Mouse (Mus musculus) intestine, postnatal 0 days (tissue): ENCODE measurements around the gene Gm40460. TPM values are rescaled to one million over a fixed set of nuclear protein-coding genes. Genes with fewer than 3 reads are reported as not detected.
"Not testable (repeated sequence)": the region's sequence is repeated elsewhere in the genome, so short reads cannot be mapped to it uniquely, and the experiment has no call there.

ENCODE experiments used
- ATAC-seq: fragments of 200-750 bp; cut with Nextera tagmentation; 2 replicates; pipeline ENCODE4 v1.8.0; 2017; ENCODE audit warnings: mild to moderate bottlenecking, moderate TSS enrichment, moderate library complexity
- H3K27ac ChIP-seq: fragments of 300-500 bp; sonication (generic); 2 replicates; pipeline ENCODE4 v1.5.1; 2014; ENCODE audit warnings: mild to moderate bottlenecking, low read depth, low read length, moderate library complexity
- H3K27me3 ChIP-seq: fragments of 300-500 bp; sonication (generic); replicated peaks from 2 replicates; pipeline ENCODE4 v1.6.1; 2014; ENCODE audit warnings: low read length, mixed read lengths; ENCODE audit not compliant: control insufficient read depth, insufficient read depth
- H3K36me3 ChIP-seq: fragments of 300-500 bp; sonication (generic); 2 replicates; pipeline ENCODE4 v1.6.1; 2014; ENCODE audit warnings: mild to moderate bottlenecking, moderate library complexity; ENCODE audit not compliant: control insufficient read depth, insufficient read depth
- H3K4me1 ChIP-seq: fragments of 300-500 bp; sonication (generic); replicated peaks from 2 replicates; pipeline ENCODE4 v1.6.1; 2014; ENCODE audit warnings: antibody characterized with exemption, low read length, mixed read lengths; ENCODE audit not compliant: control insufficient read depth, insufficient read depth
- H3K4me2 ChIP-seq: fragments of 300-500 bp; sonication (generic); replicated peaks from 2 replicates; pipeline ENCODE4 v1.6.1; 2014; ENCODE audit warnings: low read depth, mild to moderate bottlenecking, moderate library complexity
- H3K4me3 ChIP-seq: fragments of 300-500 bp; sonication (generic); 2 replicates; pipeline ENCODE4 v1.5.1; 2014; ENCODE audit warnings: low read depth, low read length
- H3K9ac ChIP-seq: fragments of 300-500 bp; sonication (generic); 2 replicates; pipeline ENCODE4 v1.6.1; 2014; ENCODE audit warnings: mild to moderate bottlenecking, low read depth, low read length
- H3K9me3 ChIP-seq: fragments of 300-500 bp; sonication (generic); 2 replicates; pipeline ENCODE4 v1.6.1; 2016; ENCODE audit warnings: mixed run types; ENCODE audit not compliant: control insufficient read depth
- CTCF ChIP-seq: sonication (generic); IDR thresholded peaks from 2 replicates; pipeline ENCODE4 v1.5.1; 2016; ENCODE audit warnings: low read depth, mild to moderate bottlenecking, control low read depth, antibody characterized with exemption, moderate library complexity
- WGBS: fragments of 180-500 bp; shearing (Covaris S2); extraction: QIAGEN DNeasy Blood & Tissue Kit; methylation state at CpG from one replicate; pipeline ENCODE4 v1.1.7; 2014; 5-methylcytosine and 5-hydroxymethylcytosine counted together
- polyA plus RNA-seq: library from polyadenylated mRNA; unstranded; fragments of >200 nt; fragmentation: Nextera tagmentation; extraction: Ambion mirVana; gene quantifications from 2 replicates; pipeline ENCODE4 v1.2.1, GENCODE M21; 2015

Gene Gm40460
- polyA plus RNA-seq, 1 experiment from 2014 or later: not detected

DNA sequence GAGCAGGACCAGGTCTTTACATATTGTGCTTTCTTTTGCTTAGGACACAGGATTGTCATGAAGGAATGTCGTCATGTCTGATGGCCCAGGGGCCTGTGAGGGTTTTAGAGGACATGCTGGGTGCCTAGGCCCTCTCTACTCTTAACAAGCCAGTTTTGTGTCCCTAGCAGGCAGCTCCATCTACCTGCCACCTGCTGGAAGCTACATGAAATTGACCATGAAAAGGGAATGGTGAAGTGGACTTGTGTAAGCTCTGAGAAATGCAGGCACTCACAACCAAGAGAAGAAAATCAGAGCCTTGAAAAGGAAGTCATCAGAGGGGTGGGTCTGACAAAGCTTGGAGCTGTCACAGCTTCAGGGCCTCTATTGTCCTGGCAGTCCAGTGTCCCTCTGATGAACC lies 38.4 kb upstream of the Gm40460 start:
- not testable (repeated sequence) for H3K9me3 ChIP-seq, H3K4me2 ChIP-seq, H3K36me3 ChIP-seq, H3K27ac ChIP-seq, H3K4me3 ChIP-seq, H3K4me1 ChIP-seq, H3K9ac ChIP-seq, H3K27me3 ChIP-seq, ATAC-seq
- peak; percentile 52 for TF ChIP-seq CTCF
- 92% methylated on average over 1 of the region's 1 CpGs for WGBS

DNA sequence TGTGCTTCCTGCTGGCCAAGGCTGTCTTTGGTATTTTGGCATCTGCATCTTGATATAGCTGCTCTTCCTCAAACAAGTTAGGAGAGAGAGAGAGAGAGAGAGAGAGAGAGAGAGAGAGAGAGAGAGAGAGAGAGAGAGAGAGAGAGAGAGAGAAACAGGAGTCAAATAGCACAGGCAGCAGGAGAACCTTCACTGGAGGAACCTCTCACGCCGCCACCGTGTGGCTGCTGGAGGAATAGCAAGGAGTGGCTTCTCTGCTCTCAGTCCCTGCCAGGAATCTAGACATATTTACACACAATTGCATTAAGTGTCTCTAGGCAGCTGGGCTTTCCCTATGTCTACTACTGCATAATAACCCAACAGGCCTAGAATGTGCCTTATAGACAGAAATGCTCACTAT lies 37.3 kb upstream of the Gm40460 start:
- not testable (repeated sequence) for H3K4me3 ChIP-seq, ATAC-seq

DNA sequence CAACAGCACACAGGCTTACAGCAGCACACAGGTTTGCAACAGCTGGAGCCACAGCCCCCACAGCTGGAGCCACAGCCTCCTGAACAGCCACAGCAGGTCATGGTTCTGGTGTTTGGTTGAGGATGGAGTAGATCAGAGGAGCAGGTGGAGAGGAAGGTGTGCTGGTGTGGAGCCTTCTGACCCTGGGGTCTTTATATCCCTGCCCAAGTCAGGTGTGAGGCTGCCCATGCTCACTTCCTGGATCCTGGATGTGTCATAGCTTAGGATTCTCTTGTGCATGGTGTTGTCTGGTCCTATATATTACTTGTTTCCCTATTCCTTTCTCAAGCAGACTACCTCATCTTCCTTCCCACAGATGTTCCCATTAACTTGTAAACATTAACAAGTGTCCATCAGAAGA lies 33.4 kb upstream of the Gm40460 start, which contains the start of gene Gm4559:
Gm4559 (minus strand) TSS at position 101 of the 400 bp plus-strand sequence.
- not testable (repeated sequence) for H3K4me2 ChIP-seq, H3K36me3 ChIP-seq, ATAC-seq, H3K27ac ChIP-seq, H3K9ac ChIP-seq, H3K4me1 ChIP-seq, H3K27me3 ChIP-seq, H3K4me3 ChIP-seq, H3K9me3 ChIP-seq

More for the DNA sequence above, 37.3 kb upstream of the Gm40460 start:
- not testable (repeated sequence) for H3K27ac ChIP-seq, H3K9me3 ChIP-seq, H3K4me1 ChIP-seq, H3K9ac ChIP-seq, H3K4me2 ChIP-seq, H3K27me3 ChIP-seq, H3K36me3 ChIP-seq
- 0% methylated on average over 3 of the region's 3 CpGs for WGBS
- peak; percentile 75 for TF ChIP-seq CTCF

DNA sequence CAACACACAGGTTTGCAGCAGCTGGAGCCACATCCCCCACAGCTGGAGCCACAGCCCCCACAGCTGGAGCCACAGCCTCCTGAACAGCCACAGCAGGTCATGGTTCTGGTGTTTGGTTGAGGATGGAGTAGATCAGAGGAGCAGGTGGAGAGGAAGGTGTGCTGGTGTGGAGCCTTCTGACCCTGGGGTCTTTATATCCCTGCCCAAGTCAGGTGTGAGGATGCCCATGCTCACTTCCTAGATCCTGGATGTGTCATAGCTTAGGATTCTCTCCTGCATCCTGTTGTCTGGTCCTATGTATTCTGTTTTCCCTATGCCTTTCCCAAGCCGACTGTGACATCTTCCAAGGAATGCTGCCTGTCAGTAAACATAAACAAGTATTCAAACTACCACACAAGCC lies 17.4 kb upstream of the Gm40460 start, which contains the start of gene Gm2431:
Gm2431 (minus strand) TSS at position 101 of the 400 bp plus-strand sequence.
- not testable (repeated sequence) for H3K4me2 ChIP-seq, H3K27ac ChIP-seq, H3K4me3 ChIP-seq, H3K4me1 ChIP-seq, H3K9me3 ChIP-seq, H3K9ac ChIP-seq, H3K36me3 ChIP-seq, ATAC-seq, H3K27me3 ChIP-seq
- WGBS: 30% methylated on average over 1 of the region's 1 CpGs

DNA sequence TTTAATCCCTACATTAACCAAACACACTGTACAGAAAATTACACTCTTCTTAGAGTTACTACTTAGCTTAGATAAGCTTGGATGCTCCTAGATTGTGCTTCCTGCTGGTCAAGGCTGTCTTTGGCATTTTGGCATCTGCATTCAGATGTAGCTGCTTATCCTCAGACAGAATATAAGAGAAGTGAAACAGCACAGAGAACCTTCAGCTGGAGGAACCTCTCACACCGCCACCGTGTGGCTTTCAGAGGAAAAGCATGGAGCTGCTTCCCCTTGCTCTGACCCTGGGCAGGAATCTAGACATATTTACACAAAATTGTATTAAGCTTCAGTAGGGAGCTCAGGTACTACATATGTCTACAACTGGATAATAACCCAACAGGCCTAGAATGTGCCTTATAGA lies 14.6 kb upstream of the Gm40460 start:
- Histone ChIP-seq H3K9ac (no peak overlapping the region), H3K4me1 (no peaks in the 10 kb centered on the region), H3K27ac (no peak overlapping the region), H3K27me3 (0 out of 2 replicates have a peak, but pooled peaks cover 5% of the 10 kb centered on the region), H3K4me2 (no peak overlapping the region), H3K4me3 (no peak overlapping the region), H3K36me3 (no peaks in the 10 kb centered on the region), H3K9me3 (no peaks in the 10 kb centered on the region)
- 0% methylated on average over 2 of the region's 2 CpGs for WGBS
- TF ChIP-seq CTCF: peak; percentile 80
- ATAC-seq: no peak

DNA sequence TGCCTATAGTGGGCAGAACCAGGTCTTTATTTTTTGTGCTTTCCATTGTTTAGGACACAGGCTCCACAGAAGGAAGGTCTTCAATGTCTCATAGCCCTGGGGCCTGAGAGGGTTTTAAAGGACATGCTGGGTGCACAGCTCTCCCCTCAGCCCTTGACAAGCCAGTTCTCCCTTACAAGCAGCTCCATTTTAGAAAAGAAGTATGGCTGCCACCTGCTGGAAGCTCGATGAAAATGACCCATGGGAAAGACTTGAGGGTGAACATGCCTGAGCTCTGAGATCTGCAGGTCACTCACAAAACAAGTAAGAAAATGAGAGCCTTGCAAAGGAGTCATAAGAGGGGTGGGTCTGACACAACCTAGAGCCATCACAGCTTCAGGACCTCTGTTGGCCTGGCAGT lies 8.9 kb upstream of the Gm40460 start:
- Histone ChIP-seq H3K27me3 (0 out of 2 replicates have a peak, but pooled peaks cover 10% of the 10 kb centered on the region), H3K36me3 (no peaks in the 10 kb centered on the region), H3K4me3 (no peak overlapping the region), H3K4me1 (no peaks in the 10 kb centered on the region), H3K4me2 (no peak overlapping the region), H3K27ac (no peak overlapping the region), H3K9ac (no peak overlapping the region), H3K9me3 (no peaks in the 10 kb centered on the region)
- 0% methylated on average over 1 of the region's 1 CpGs for WGBS
- no peak for ATAC-seq
- peak; percentile 80 for TF ChIP-seq CTCF

DNA sequence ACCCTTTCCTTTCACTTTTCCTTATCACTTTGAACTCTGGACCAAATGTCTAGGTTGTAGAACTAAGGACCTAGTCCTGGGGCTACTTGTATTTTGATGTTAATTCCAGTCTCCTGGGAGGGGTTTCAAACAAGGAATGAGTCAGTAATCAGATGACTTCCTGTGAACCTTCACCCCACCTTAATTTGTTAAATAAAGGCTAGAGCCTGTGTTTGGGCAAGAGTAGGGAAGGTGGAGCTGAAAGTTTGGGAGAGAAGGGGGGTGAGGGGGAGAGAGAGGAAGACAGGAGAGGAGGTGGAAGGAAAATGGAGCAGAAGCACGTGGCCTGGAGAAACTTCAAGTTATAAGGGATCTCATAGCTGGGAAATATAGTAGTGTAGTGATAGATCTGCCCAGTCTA lies 9.3 kb downstream of the Gm40460 start:
- ATAC-seq: peak; percentile 45
- no peak for TF ChIP-seq CTCF
- no peak overlapping the region for H3K27ac ChIP-seq
- H3K9me3 ChIP-seq: peaks cover 5% of the 10 kb centered on the region; the same call in 1 of the 2 replicates
- no peak overlapping the region for H3K9ac ChIP-seq
- no peaks in the 10 kb centered on the region for H3K36me3 ChIP-seq
- H3K4me1 ChIP-seq: no peaks in the 10 kb centered on the region
- no peak overlapping the region for H3K4me3 ChIP-seq
- H3K4me2 ChIP-seq: no peak overlapping the region
- H3K27me3 ChIP-seq: peaks cover 3% of the 10 kb centered on the region; the same call in 1 of the 2 replicates
- 23% methylated on average over 1 of the region's 1 CpGs for WGBS

DNA sequence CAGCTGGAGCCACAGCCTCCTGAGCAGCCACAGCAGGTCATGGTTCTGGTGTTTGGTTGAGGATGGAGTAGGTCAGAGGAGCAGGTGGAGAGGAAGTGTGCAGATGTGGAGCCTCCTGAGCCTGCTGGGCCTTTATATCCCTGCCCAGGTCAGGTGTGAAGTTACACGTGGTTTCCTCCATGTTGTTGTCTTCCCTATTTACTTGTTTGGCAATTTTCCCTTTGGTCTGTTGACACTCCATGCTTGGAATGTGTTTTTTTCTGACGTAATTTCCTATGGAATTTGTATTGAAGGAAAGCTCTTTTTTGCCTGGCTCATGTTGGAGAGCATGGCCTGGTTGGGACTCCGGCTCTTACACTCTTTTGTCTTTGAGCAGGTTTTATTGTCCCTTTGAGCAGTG lies 11.0 kb downstream of the Gm40460 start, which contains the start of gene Krtap5-5:
Krtap5-5 (minus strand) TSS at position 101 of the 400 bp plus-strand sequence.
- not testable (repeated sequence) for H3K36me3 ChIP-seq, H3K9me3 ChIP-seq, H3K4me3 ChIP-seq, H3K27me3 ChIP-seq, H3K4me1 ChIP-seq, H3K27ac ChIP-seq, ATAC-seq, H3K4me2 ChIP-seq, H3K9ac ChIP-seq
- WGBS: 61% methylated on average over 3 of the region's 3 CpGs
